Mouse (Mus musculus) E14TG2a.4 (cell line): ENCODE measurements around the gene Nudt3.

Source experiments
- CTCF ChIP-seq: conservative IDR thresholded peaks from 2 replicates; pipeline ENCODE4 v1.5.1; 2014; ENCODE audit warnings: low read length
- NANOG ChIP-seq: IDR thresholded peaks from 2 replicates; pipeline ENCODE4 v1.6.1; 2014; ENCODE audit warnings: borderline replicate concordance, low read length, mixed read lengths
- POU5F1 ChIP-seq: IDR thresholded peaks from 2 replicates; pipeline ENCODE4 v1.6.1; 2014; ENCODE audit warnings: low read length, borderline replicate concordance

- TF ChIP-seq CTCF (no peak), POU5F1 (no peak), NANOG (no peak)
These were observed 19.6 kb downstream of the Nudt3 start for GRCm38 (mm10) chr17:27603522-27604234.
